Comparison of ENCODE assay signal across 8 mouse cellular contexts in the genomic region with DNA sequence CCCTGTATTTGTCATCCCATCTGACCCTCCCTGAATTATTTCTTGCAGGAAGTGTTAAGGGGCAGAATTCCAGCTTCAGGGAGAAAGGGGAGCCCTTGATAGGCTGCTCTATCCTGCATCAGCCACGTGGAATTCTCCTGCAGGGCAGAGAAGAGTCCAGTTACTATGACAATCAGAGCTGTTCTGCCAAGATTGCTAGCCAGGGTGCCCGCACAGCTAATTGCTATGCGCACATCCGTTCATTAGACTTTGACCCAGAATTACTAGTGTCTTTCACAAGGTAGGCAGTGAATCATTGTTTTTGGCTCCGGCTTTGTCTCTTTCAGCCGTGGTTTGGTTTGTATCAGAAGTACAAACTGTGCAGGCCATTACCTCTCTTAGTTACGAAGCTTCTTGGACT. TPM values are rescaled to one million over a fixed set of nuclear protein-coding genes. Genes with fewer than 3 reads are reported as not detected.
A peak's percentile ranks its signal among the peaks of the same experiment; 100 is the strongest.
DNase-seq lines count a peak whose midpoint lies in the region; ATAC-seq lines count a peak whose summit lies in the region.

No protein-coding gene starts in this region.

- no peak for DNase-seq in forebrain, embryonic 11.5 days (ENCODE audit: low spot score)
- DNase-seq in forebrain, embryonic 10.5 days (ENCODE audit: extremely low spot score, low spot score), result no peak
- peak; percentile 50 for DNase-seq in NIH3T3 (ENCODE audit: low read depth)
- peak; percentile 58 for DNase-seq in hindbrain, embryonic 14.5 days (ENCODE audit: low spot score)
- DNase-seq in layer of hippocampus, postnatal 14 days (ENCODE audit: low spot score in 2 of 2), result peak; percentile 13 to 54
- no peak for DNase-seq in testis, postnatal 14 days (ENCODE audit: low spot score)
- no peak for DNase-seq in lung, postnatal 25 days (ENCODE audit: low spot score)
- DNase-seq in thymus, postnatal 4 days, result no peak

- H3K27ac ChIP-seq in forebrain, embryonic 11.5 days (ENCODE audit: low read depth, low read length), result no peak overlapping the region
- no peak overlapping the region for H3K27ac ChIP-seq in forebrain, embryonic 10.5 days
- H3K27ac ChIP-seq in hindbrain, embryonic 14.5 days, result no peak overlapping the region

- peak; percentile 63; the same call in 1 of the 2 replicates for ATAC-seq in forebrain, embryonic 11.5 days (replicated peaks; ENCODE audit: low FRiP score)
- ATAC-seq in hindbrain, embryonic 14.5 days (ENCODE audit: low FRiP score), result peak; percentile 78; the same call in 1 of the 2 replicates

- no peak overlapping the region for H3K9ac ChIP-seq in forebrain, embryonic 11.5 days (ENCODE audit: low read length)
- no peak overlapping the region for H3K9ac ChIP-seq in hindbrain, embryonic 14.5 days

- H3K36me3 ChIP-seq in forebrain, embryonic 11.5 days (ENCODE audit: control insufficient read depth, insufficient read depth, low read length), result no peaks in the 10 kb centered on the region
- no peaks in the 10 kb centered on the region for H3K36me3 ChIP-seq in forebrain, embryonic 10.5 days (replicated peaks)
- no peaks in the 10 kb centered on the region for H3K36me3 ChIP-seq in hindbrain, embryonic 14.5 days (replicated peaks; ENCODE audit: control insufficient read depth, insufficient read depth)

- no peak overlapping the region for H3K4me3 ChIP-seq in forebrain, embryonic 11.5 days (ENCODE audit: low read depth, low read length)
- no peak overlapping the region for H3K4me3 ChIP-seq in forebrain, embryonic 10.5 days
- H3K4me3 ChIP-seq in hindbrain, embryonic 14.5 days (replicated peaks; ENCODE audit: low read length), result no peak overlapping the region

- 68% methylated on average over 7 of the region's 7 CpGs for WGBS in forebrain, embryonic 11.5 days
- WGBS in forebrain, embryonic 10.5 days, result 73% methylated on average over 7 of the region's 7 CpGs
- 38% methylated on average over 7 of the region's 7 CpGs for WGBS in hindbrain, embryonic 14.5 days

- no peaks in the 10 kb centered on the region for H3K9me3 ChIP-seq in forebrain, embryonic 11.5 days (ENCODE audit: control insufficient read depth, low read length)
- H3K9me3 ChIP-seq in forebrain, embryonic 10.5 days, result no peaks in the 10 kb centered on the region
- no peaks in the 10 kb centered on the region for H3K9me3 ChIP-seq in hindbrain, embryonic 14.5 days (ENCODE audit: control insufficient read depth, low read length)

- H3K4me2 ChIP-seq in forebrain, embryonic 11.5 days (ENCODE audit: low read depth, low read length, severe bottlenecking), result no peak overlapping the region
- no peak overlapping the region for H3K4me2 ChIP-seq in hindbrain, embryonic 14.5 days (replicated peaks)

- H3K4me1 ChIP-seq in forebrain, embryonic 11.5 days (replicated peaks; ENCODE audit: control insufficient read depth, insufficient read depth, low read length), result no peaks in the 10 kb centered on the region
- H3K4me1 ChIP-seq in forebrain, embryonic 10.5 days, result 0 out of 2 replicates have a peak, but pooled peaks cover 3% of the 10 kb centered on the region
- H3K4me1 ChIP-seq in hindbrain, embryonic 14.5 days (replicated peaks; ENCODE audit: control insufficient read depth, insufficient read depth, low read length), result no peaks in the 10 kb centered on the region

- no peaks in the 10 kb centered on the region for H3K27me3 ChIP-seq in forebrain, embryonic 11.5 days (ENCODE audit: control insufficient read depth, insufficient read depth, low read length)
- H3K27me3 ChIP-seq in forebrain, embryonic 10.5 days (ENCODE audit: poor library complexity, severe bottlenecking), result no peaks in the 10 kb centered on the region
- H3K27me3 ChIP-seq in hindbrain, embryonic 14.5 days (ENCODE audit: control insufficient read depth, insufficient read depth, low read length), result no peaks in the 10 kb centered on the region

RNA-seq across cellular contexts. Expression of a gene that starts 33.0 kb away (rescaled TPM):
- polyA plus RNA-seq in forebrain, embryonic 11.5 days (2014; fragmentation: Nextera tagmentation; extraction: Ambion mirVana), result 7.9 and 9.2 TPM in 2 replicates
- 4.1 and 4.7 TPM in 2 replicates for polyA plus RNA-seq in forebrain, embryonic 10.5 days (2016; fragmentation: Nextera tagmentation; extraction: Ambion mirVana)
- 15.5 and 18.8 TPM in 2 replicates for polyA plus RNA-seq in hindbrain, embryonic 14.5 days (2014; fragmentation: Nextera tagmentation; extraction: Ambion mirVana)
- total RNA-seq in layer of hippocampus, postnatal 14 days (2021), result 1 to 10 TPM; 8.8 to 9.0 TPM

Comparison
In these comparisons a context has a peak if more than half of its experiments do, and no peak if none do; other contexts are left out.
1. DNase-seq: peak in NIH3T3 (single experiment), hindbrain, embryonic 14.5 days (single experiment) and layer of hippocampus, postnatal 14 days (2 of 2); none in forebrain, embryonic 11.5 days (single experiment), forebrain, embryonic 10.5 days (single experiment), testis, postnatal 14 days (single experiment), lung, postnatal 25 days (single experiment) and thymus, postnatal 4 days (single experiment).